Mouse (Mus musculus): ENCODE measurements around the gene Fzd2.

DNA sequence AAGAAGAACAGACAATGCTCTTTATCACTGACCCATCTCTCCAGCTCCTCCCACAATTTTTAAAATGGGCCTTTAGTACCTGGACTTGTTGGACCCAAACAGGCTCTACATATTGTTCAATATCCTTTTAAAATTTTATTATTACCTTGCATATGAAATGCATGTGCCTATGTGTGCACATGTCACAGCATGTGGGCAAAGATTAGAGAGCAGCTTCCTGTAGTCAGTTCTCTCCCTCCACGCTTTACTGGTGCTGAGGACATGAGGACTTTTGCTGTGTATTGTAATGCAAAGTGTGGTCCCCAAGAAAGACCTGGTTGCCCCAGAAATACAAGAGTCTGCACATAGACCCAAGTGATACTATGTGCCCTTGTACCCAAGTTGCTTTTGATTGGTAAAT, 29.2 kb upstream of the Fzd2 start:
- no peak for TF ChIP-seq CTCF (IDR thresholded peaks at IDR 0.05)
- no peak for TF ChIP-seq POLR2A (IDR thresholded peaks at IDR 0.05; ENCODE audit: insufficient read depth, low read depth, low read length)
- no peak for TF ChIP-seq EP300 (IDR thresholded peaks at IDR 0.05; ENCODE audit: insufficient read depth, low read depth, low read length)
